Mouse (Mus musculus) left cerebral cortex, postnatal 4 days (tissue): Measurements from ENCODE around the gene Spats2. TPM values are rescaled to one million over a fixed set of nuclear protein-coding genes. Genes with fewer than 3 reads are reported as not detected.
"Not testable (repeated sequence)": the region's sequence is repeated elsewhere in the genome, so short reads cannot be mapped to it uniquely, and the experiment has no call there.

Experiments
- DNase-seq: peaks from one replicate; pipeline ENCODE4 v3.0.0-alpha.2; 2022
- intact Hi-C: fragments of 180-260 bp; cut with DNase I; formaldehyde crosslinking; loops from one replicate; pipeline ENCODE4 v1.15.1; 2025
- total RNA-seq, 2 experiments: library from RNA; stranded (reverse); gene quantifications; 2 replicates each; pipeline ENCODE4 v1.2.3; 2021

Spats2 gene
- total RNA-seq, result 10 to 100 TPM; 39.7 to 46.0 TPM

DNA sequence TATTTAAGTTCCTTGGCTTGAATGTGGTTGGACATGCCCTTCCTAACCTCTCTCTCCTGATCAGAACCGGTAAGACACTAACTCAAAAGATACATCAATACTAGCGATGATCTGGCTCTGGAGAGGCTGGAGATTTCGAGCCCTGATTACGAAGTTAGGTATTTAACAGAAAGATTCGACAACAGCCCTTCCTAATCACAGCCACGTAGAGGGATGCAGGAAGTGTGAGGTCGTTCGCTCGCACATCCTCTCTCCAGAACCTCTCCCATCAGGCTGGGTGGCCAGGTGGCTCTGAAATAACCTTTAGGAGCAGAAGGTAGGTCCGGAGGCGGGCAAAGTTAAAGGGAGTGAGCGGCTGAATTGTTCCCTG is at the start of gene Spats2:
TSS of gene Spats2 (plus strand) at position 206 of the 370 bp plus-strand sequence.
- no peak for DNase-seq
- intact Hi-C loops, result no loop called here

- intact Hi-C loops, DNase-seq: not testable (repeated sequence)
These were observed 49.7 kb upstream of the Spats2 start for GRCm38 (mm10) chr15:99076011-99076410.

DNA sequence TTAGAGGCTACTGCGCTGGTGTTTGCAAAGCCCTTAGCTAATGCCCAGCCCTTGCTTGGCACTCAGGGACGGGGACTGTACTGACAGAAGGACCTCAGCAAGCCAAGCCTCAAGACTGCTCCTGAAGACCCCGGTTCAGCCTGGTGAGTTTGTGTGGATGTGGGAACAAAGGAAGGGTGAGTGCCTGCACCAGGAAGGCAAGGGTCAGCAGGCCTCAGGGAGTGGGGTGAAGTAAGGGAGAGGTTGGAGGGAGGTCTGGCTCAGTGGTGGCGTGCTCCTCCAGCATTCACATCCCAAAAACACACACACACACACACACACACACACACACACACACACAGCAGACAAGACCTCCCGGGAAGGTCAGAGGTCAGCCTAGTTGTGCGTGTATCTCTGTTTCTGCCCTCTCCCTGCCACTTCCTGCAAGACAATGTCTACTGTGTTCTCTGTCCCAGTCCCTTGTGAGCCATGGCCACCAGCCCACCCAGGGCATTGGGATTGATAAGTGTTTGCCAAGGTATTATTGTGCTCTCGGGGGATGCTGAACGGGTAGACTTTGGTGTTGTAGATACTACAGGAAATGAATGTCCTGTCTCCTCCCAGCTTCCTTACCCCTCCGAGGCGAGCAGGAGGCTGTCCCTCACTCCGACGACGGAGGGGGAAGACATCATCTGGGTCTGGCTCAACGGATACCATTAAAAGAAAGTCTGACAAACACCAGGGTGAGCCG is 47.4 kb upstream of the Spats2 start:
- intact Hi-C loops, result no loop called here
- no peak for DNase-seq

DNA sequence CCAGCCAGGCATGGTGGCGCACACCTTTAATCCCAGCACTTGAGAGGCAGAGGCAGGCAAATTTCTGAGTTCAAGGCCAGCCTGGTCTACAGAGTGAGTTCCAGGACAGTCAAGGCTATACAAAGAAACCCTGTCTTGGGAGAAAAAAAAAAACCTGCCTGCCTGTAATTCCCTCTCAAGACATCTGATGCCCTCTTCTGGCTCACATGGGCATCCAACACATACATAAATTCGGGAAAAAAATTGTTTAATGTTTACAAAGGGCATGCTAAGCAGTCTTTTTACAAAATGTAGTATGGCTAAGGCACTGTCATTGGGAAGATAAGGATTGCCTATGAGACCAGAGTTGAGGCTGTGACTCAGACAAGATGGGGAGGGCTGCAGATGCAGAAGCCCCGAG is 45.9 kb upstream of the Spats2 start:
- intact Hi-C loops, result no loop called here
- DNase-seq, result no peak

DNA sequence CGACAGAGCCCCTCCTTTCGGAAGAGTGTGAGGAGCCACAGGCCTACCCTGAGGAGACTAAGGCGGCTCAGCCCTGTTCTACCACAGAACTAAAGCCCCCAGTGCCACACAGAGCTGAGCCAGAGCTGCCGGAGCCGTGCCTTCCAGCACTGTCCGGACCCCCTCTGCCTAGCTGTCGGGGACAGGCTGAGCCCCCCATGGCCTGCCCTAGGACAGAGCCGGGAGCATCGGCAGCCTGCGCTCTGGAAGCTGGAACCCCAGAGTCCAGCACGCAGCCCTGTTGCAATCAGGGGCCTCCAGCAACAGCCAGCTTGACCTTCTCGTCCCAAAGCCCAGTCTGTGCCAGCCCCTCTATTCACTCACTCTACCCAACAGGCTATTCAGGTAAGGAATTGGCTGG is 43.4 kb upstream of the Spats2 start:
- intact Hi-C loops, result no loop called here
- DNase-seq, result no peak

- intact Hi-C loops, result no loop called here
- DNase-seq, result no peak
These were observed 42.9 kb upstream of the Spats2 start for GRCm38 (mm10) chr15:99082840-99083239.

DNA sequence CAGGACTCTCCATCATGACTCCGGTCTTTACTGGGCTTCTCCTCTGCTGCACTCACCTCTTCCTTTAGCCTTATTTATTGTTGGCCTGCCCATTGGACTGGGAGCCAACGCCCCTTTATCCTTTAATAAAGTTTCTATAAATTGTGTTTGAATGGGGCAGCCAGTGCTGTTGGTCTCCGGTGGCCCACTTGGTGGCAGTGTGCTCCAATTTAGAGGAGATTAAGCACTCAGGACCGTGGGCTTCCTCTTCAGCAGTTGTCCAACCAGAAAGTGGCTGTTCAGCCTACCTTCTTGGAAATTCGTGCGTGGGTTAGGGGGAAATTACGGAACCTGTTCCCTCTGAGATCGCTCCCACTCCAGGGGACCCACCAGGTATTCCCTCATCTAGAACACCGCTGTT is 42.5 kb upstream of the Spats2 start:
- intact Hi-C loops, result no loop called here
- peak; percentile 48 for DNase-seq

GRCm38 (mm10) chr15:99083867-99084557 is 41.7 kb upstream of the Spats2 start:
- intact Hi-C loops, result no loop called here

GRCm38 (mm10) chr15:99084618-99085017 is 41.1 kb upstream of the Spats2 start:
- no peak for DNase-seq
- intact Hi-C loops, result no loop called here

More at GRCm38 (mm10) chr15:99083867-99084557, 41.7 kb upstream of the Spats2 start:
- DNase-seq, result no peak

GRCm38 (mm10) chr15:99085997-99086396 is 39.7 kb upstream of the Spats2 start:
- intact Hi-C loops, result no loop called here
- DNase-seq, result no peak

DNA sequence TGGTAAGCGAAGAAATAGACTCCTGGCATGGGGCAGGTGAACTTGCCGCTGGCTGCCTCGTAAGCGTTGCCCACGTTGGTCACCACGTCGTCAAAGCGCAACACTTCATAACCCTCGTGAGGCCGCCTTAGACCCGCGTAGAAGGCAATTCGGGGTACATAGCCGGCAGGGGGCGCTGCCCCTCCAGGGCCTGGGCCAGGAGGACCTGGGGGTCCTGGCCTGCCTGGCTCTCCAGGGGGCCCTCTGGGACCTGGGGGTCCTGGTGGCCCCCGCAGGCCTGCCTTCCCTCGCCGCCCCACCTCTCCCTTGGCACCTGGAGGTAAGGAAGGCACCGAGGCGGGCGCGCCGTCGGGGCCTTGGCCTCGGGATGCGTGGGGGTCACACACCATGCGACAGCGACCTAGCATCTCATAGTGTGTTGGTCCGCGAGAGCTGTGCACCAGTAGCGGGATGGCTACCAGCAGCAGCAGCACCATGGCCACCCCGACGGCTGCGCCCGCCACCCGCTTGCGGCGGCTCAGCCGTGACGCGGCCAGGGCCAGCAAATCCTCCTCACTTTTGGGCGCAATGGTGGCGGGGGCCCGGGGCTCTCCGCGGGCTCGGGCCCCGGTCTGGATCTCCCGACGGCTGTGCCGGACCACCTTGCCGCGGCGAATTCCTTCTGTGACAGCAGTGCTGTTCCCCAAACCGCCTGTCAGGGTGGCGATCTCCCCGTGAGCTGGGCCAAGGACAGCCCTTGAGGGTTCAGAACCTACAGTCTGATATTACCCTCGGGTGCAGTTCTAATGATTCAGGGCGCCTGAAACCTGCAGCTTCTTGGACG is 38.3 kb upstream of the Spats2 start, which contains the start of gene C1ql4:
TSS of gene C1ql4 (minus strand) at position 565 of the 823 bp plus-strand sequence.
- no peak for DNase-seq
- intact Hi-C loops, result no loop called here

DNA sequence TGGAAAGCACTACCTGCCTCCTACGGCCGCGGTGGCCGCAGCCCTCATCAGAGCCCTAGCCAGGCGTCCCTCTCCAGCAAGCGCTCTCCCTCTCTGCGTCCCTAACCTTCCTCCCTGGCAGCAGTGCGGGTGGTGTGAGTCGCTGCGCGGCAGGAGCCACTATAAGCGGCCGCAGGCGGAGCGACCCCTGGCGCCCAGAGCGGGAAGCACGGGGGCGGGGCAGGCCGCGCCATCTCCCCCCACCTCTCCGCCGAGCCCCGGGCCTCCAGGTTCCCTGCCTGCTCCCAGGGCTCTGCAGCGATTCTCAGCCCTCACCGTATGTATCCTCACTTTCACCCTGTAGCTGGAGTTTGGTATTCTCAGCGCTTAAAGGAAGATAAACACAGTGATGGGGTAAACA is 37.4 kb upstream of the Spats2 start:
- DNase-seq, result peak; percentile 81
- intact Hi-C loops, result no loop called here

GRCm38 (mm10) chr15:99089069-99089468 is 36.6 kb upstream of the Spats2 start:
- intact Hi-C loops, result no loop called here
- DNase-seq, result no peak

DNA sequence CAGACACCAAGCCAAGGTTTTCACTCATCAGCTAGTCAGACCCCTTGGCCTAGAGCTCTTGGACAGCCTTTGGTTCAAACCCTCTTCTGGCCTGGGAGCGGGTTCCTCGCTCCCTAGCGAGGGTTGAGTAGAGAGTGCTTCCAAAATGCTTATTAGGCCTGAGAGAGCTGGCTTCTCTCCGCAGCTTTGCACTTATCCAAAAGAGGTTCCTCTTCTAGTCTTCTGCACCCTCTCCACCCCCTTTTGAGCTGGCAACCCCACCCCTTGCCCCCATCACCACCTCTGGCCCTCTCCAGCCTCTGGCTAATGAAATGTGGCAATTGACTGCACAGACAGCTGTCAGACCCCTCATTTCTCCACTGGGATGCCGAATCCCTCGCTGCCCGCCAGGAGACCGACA is 32.8 kb upstream of the Spats2 start, which contains the start of gene Dnajc22:
TSS of gene Dnajc22 (plus strand) at position 301 of the 400 bp plus-strand sequence.
- DNase-seq, result no peak
- intact Hi-C loops, result no loop called here

- DNase-seq, result peak; percentile 49
- intact Hi-C loops, result no loop called here
These were observed 32.1 kb upstream of the Spats2 start for GRCm38 (mm10) chr15:99093291-99094258.

DNA sequence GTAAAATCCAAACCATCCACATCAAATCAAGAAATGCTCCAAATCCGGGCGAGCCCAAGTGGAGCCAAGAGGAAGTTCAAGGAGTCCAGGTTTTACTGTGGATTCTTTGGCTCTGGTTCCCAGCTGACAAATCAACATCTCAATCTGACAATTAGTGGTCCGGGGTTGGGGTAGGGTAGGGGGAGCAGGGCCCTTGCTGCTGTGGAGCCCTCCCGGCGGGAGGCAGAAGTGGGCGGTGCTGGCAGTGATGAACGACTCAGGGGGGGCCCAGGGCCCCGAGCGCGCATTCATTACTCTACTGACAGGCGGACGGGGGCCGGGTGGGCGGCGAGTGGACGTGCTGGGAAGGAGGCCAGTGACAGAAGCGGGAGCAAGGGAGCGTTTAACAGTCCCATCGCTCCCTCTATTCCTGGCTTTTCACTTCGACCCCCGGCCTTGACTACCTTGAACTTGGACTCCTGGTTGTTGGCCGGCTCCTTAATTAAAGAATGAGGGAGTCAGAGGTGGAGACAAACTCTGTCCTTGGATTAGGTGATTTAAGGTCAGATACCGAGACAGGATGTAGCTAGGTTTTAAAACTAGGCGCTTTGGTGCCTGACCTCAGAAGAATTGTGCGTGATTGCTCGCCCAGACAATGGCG is 31.0 kb upstream of the Spats2 start:
- intact Hi-C loops, result no loop called here
- DNase-seq, result peak; percentile 57

DNA sequence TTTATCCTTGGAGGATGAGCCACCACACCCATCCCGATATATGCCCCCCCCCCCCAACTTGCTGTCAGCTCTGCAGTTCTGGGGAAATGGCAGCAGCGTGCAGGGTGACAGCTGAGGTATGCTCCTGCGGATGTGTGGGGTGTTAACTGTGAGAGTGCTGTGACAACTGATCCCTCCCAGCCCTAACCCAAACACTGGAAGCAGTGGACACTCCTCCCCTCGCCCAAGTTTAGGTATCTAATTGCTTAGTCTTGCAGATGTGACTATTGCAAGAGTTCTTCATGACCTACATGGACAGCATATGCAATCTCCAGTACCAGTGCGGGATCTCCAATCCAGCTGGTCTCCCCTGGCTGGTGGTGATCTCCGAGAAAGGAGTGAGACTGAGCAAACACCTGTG is 30.4 kb upstream of the Spats2 start:
- DNase-seq, result no peak
- intact Hi-C loops, result no loop called here

- intact Hi-C loops, result no loop called here
- no peak for DNase-seq
These were observed 29.5 kb upstream of the Spats2 start for GRCm38 (mm10) chr15:99096061-99096793.
